Mouse (Mus musculus): ENCODE measurements around the gene Mxra7. TPM values are rescaled to one million over a fixed set of nuclear protein-coding genes. Genes with fewer than 3 reads are reported as not detected.

Mxra7 gene
- total RNA-seq, 2 experiments from 2014 or later = 54.5 to 65.3 TPM

- no peak for DNase-seq (ENCODE audit: low spot score in 2 of 2)
Observed at GRCm38 (mm10) chr11:116819932-116820593, 7.8 kb downstream of the Mxra7 start.

- DNase-seq (ENCODE audit: low spot score in 2 of 2) = no peak
Observed at GRCm38 (mm10) chr11:116818722-116819121, 9.1 kb downstream of the Mxra7 start.

GRCm38 (mm10) chr11:116817567-116817966 is 10.3 kb downstream of the Mxra7 start:
- no peak for DNase-seq (ENCODE audit: low spot score in 2 of 2)

- DNase-seq (ENCODE audit: low spot score in 2 of 2) = peak in 1 of 2 experiments; percentile 63
Observed at GRCm38 (mm10) chr11:116816769-116817168, 11.1 kb downstream of the Mxra7 start.

GRCm38 (mm10) chr11:116814884-116815415 is 12.9 kb downstream of the Mxra7 start:
- DNase-seq (ENCODE audit: low spot score in 2 of 2) = no peak

GRCm38 (mm10) chr11:116814076-116814883 is 13.6 kb downstream of the Mxra7 start:
- DNase-seq (ENCODE audit: low spot score in 2 of 2) = peak; percentile 58 to 85

- no peak for DNase-seq (ENCODE audit: low spot score in 2 of 2)
Observed at GRCm38 (mm10) chr11:116813610-116814009, 14.2 kb downstream of the Mxra7 start.

- no peak for DNase-seq (ENCODE audit: low spot score in 2 of 2)
Observed at GRCm38 (mm10) chr11:116812793-116813529, 14.9 kb downstream of the Mxra7 start.

- DNase-seq (ENCODE audit: low spot score in 2 of 2) = peak in 1 of 2 experiments; percentile 63
Observed at GRCm38 (mm10) chr11:116810983-116811901, 16.6 kb downstream of the Mxra7 start.

- no peak for DNase-seq (ENCODE audit: low spot score in 2 of 2)
Observed at GRCm38 (mm10) chr11:116810528-116810927, 17.3 kb downstream of the Mxra7 start.

- no peak for DNase-seq (ENCODE audit: low spot score in 2 of 2)
Observed at GRCm38 (mm10) chr11:116809520-116809919, 18.3 kb downstream of the Mxra7 start.

- no peak for DNase-seq (ENCODE audit: low spot score in 2 of 2)
Observed at GRCm38 (mm10) chr11:116808811-116809395, 18.9 kb downstream of the Mxra7 start.

- peak; percentile 76 to 83 for DNase-seq (ENCODE audit: low spot score in 2 of 2)
Observed at GRCm38 (mm10) chr11:116807938-116808606, 19.8 kb downstream of the Mxra7 start.

- no peak for DNase-seq (ENCODE audit: low spot score in 2 of 2)
Observed at GRCm38 (mm10) chr11:116807526-116807925, 20.3 kb downstream of the Mxra7 start.

GRCm38 (mm10) chr11:116807116-116807515 is 20.7 kb downstream of the Mxra7 start:
- DNase-seq (ENCODE audit: low spot score in 2 of 2) = no peak

- no peak for DNase-seq (ENCODE audit: low spot score in 2 of 2)
Observed at GRCm38 (mm10) chr11:116806136-116807071, 21.4 kb downstream of the Mxra7 start.

GRCm38 (mm10) chr11:116802709-116803108 is 25.1 kb downstream of the Mxra7 start:
- DNase-seq (ENCODE audit: low spot score in 2 of 2) = no peak

- DNase-seq (ENCODE audit: low spot score in 2 of 2) = no peak
Observed at GRCm38 (mm10) chr11:116801106-116801505, 26.7 kb downstream of the Mxra7 start.

All from gastrocnemius, postnatal 4 days (tissue).